Mouse (Mus musculus) liver, embryonic 13.5 days (tissue): ENCODE results near the gene Bckdk. TPM values are rescaled to one million over a fixed set of nuclear protein-coding genes. Genes with fewer than 3 reads are reported as not detected.
A peak's percentile ranks its signal among the peaks of the same experiment; 100 is the strongest.

Experiments
- ATAC-seq: fragments of 200-750 bp; cut with Nextera tagmentation; 2 replicates; pipeline ENCODE4 v1.8.0; 2017; ENCODE audit warnings: low read depth, mild to moderate bottlenecking, moderate number of reproducible peaks, moderate library complexity
- DNase-seq: peaks from one replicate; pipeline ENCODE4 v3.0.0; 2022
- H3K27ac ChIP-seq: fragments of 300-500 bp; sonication (generic); 2 replicates; pipeline ENCODE4 v1.5.1; 2015; ENCODE audit warnings: moderate library complexity, mild to moderate bottlenecking, inconsistent platforms
- H3K27me3 ChIP-seq: fragments of 300-500 bp; sonication (generic); 2 replicates; pipeline ENCODE4 v1.6.1; 2015; ENCODE audit warnings: mild to moderate bottlenecking, inconsistent platforms
- H3K36me3 ChIP-seq: fragments of 300-500 bp; sonication (generic); 2 replicates; pipeline ENCODE4 v1.6.1; 2015; ENCODE audit warnings: mild to moderate bottlenecking, inconsistent platforms
- H3K4me1 ChIP-seq: fragments of 300-500 bp; sonication (generic); replicated peaks from 2 replicates; pipeline ENCODE4 v1.6.1; 2015; ENCODE audit warnings: inconsistent platforms
- H3K4me2 ChIP-seq: fragments of 300-500 bp; sonication (generic); 2 replicates; pipeline ENCODE4 v1.6.1; 2015; ENCODE audit warnings: inconsistent platforms, mild to moderate bottlenecking, moderate library complexity
- H3K4me3 ChIP-seq: fragments of 300-500 bp; sonication (generic); replicated peaks from 2 replicates; pipeline ENCODE4 v1.5.1; 2015; ENCODE audit warnings: mild to moderate bottlenecking, inconsistent platforms
- H3K9ac ChIP-seq: fragments of 300-500 bp; sonication (generic); 2 replicates; pipeline ENCODE4 v1.6.1; 2015; ENCODE audit warnings: mild to moderate bottlenecking, inconsistent platforms
- H3K9me3 ChIP-seq: fragments of 300-500 bp; sonication (generic); replicated peaks from 2 replicates; pipeline ENCODE4 v1.6.1; 2016; ENCODE audit warnings: inconsistent platforms
- WGBS: fragments of 180-500 bp; shearing (Covaris S2); methylation state at CpG from one replicate; pipeline ENCODE4 v1.1.7; 2015; ENCODE audit not compliant: insufficient replicate concordance; 5-methylcytosine and 5-hydroxymethylcytosine counted together
- polyA plus RNA-seq: library from polyadenylated mRNA; unstranded; fragments of >200 nt; fragmentation: Nextera tagmentation; extraction: Ambion mirVana; gene quantifications from 2 replicates; pipeline ENCODE4 v1.2.1, GENCODE M21; 2015

Gene Bckdk
- polyA plus RNA-seq, 1 experiment from 2014 or later: 64.4 TPM

DNA sequence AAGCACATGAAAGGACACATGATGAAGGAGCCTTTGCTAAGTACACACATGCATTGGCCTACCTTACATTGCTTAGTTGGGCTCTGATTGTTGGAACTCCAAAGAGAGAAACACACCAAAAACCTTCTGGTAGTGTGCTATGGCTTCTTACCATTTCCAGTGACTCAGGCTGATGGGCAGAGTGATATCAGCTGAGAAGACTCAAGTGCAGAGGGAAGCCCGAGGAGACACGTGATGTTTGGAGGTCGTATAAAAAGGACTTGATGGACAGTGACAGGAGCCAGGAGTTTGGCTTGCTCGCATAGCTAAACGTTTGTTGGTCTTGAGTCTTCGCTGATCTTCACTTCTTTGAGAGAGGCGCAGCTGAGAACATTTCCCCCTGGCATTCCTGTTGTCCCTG lies 6.3 kb upstream of the Bckdk start:
- peaks cover 78% of the 10 kb centered on the region for H3K4me1 ChIP-seq
- no peak overlapping the region for H3K9ac ChIP-seq
- ATAC-seq: no peak
- no peak overlapping the region for H3K27ac ChIP-seq
- H3K4me2 ChIP-seq: no peak overlapping the region
- H3K9me3 ChIP-seq: no peaks in the 10 kb centered on the region
- peaks cover 12% of the 10 kb centered on the region for H3K36me3 ChIP-seq
- no peak for DNase-seq
- H3K27me3 ChIP-seq: no peaks in the 10 kb centered on the region
- WGBS: 73% methylated on average over 7 of the region's 7 CpGs
- H3K4me3 ChIP-seq: no peak overlapping the region

DNA sequence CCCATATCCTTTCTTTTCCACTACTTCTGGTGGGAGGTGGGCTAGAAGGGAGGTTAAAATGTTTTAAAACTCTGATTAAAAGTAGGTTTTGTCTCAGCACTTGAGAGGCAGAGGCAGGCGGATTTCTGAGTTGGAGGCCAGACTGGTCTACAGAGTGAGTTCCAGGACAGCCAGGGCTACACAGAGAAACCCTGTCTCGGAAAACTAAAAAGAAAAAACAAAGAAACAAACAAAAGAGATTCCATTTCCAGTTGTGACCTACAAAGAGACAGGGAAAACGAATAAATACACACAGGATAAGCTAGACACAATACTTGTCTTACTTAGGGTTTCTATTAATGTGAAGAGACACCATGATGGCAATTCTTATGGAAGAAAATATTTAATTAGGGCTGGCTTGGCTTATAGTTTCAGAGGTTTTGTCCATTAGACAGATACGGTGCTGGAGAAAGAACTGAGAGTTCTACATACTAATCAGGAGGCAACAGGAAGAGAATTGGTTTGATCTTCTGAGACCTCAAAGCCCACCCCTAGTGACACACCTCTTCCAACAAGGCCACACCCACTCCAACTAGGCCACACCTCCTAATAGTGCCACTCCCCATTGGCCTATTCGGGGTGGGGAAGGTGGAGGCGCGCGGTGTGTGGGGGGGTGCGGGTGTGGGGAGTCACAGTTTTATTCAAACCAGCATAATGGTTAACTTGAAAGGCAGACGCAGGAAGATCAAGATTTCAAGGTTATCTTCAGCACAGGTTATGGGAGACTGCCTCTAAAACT lies 5.5 kb upstream of the Bckdk start:
- DNase-seq (peak; percentile 69), ATAC-seq (peak; percentile 25; the same call in 1 of the 2 replicates)
- Histone ChIP-seq H3K36me3 (peaks cover 5% of the 10 kb centered on the region), H3K9me3 (no peaks in the 10 kb centered on the region), H3K27me3 (no peaks in the 10 kb centered on the region), H3K4me2 (peak overlapping the region; percentile 38), H3K27ac (peak overlapping the region; percentile 40), H3K9ac (peak overlapping the region; percentile 31; the same call in 1 of the 2 replicates), H3K4me3 (no peak overlapping the region), H3K4me1 (peaks cover 84% of the 10 kb centered on the region)
- WGBS: 20% methylated on average over 10 of the region's 10 CpGs

DNA sequence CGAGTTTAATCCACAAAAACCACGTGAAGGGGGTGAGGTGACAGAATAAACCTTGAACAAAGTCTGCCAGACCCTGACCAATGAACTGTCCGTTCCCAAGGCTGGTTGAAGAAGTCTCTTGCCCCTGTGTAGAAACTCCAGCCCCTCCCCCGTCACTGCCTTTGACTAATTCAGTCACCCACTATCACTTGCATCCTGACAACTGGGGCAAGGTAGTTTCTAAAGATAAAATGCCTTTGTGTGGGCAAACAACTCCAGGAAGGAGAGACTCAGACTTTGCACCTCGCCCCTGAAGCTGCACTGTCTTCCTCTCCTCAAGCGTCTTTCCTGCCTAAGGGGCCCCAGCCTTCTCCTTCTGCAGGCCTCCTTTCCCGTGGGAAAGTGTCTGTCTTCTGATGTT lies 3.9 kb upstream of the Bckdk start:
- H3K4me1 ChIP-seq: peaks cover 80% of the 10 kb centered on the region
- no peaks in the 10 kb centered on the region for H3K27me3 ChIP-seq
- no peak for ATAC-seq
- WGBS: 11% methylated on average over 7 of the region's 7 CpGs
- H3K4me2 ChIP-seq: peak overlapping the region; percentile 17; the same call in 1 of the 2 replicates
- peaks cover 2% of the 10 kb centered on the region; the same call in 1 of the 2 replicates for H3K36me3 ChIP-seq
- peak overlapping the region; percentile 40 for H3K27ac ChIP-seq
- H3K4me3 ChIP-seq: no peak overlapping the region
- DNase-seq: peak; percentile 42
- H3K9ac ChIP-seq: peak overlapping the region; percentile 31; the same call in 1 of the 2 replicates
- no peaks in the 10 kb centered on the region for H3K9me3 ChIP-seq

GRCm38 (mm10) chr7:127901772-127902171 lies 2.1 kb upstream of the Bckdk start:
- ATAC-seq (no peak), DNase-seq (no peak)
- Histone ChIP-seq H3K36me3 (peaks cover 19% of the 10 kb centered on the region), H3K9ac (0 out of 2 replicates have a peak overlapping the region, but pooled peaks have one; percentile 3), H3K27me3 (no peaks in the 10 kb centered on the region), H3K4me1 (peaks cover 74% of the 10 kb centered on the region), H3K27ac (peak overlapping the region; percentile 1; the same call in 1 of the 2 replicates), H3K9me3 (no peaks in the 10 kb centered on the region), H3K4me3 (no peak overlapping the region), H3K4me2 (no peak overlapping the region)
- WGBS: 29% methylated on average over 2 of the region's 2 CpGs

DNA sequence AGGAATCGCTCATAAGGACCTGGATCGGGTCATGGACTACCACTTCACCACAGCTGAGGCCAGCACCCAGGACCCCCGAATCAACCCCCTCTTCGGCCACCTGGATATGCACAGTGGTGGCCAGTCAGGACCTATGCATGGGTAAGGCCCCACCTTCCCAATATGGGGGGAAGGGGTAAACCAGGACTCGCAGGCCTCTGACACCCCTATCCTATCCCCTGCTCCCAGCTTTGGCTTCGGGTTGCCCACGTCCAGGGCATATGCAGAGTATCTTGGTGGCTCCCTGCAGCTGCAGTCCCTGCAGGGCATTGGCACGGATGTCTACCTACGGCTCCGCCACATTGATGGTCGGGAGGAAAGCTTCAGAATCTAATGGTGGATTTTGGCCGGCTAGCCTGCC lies 4.1 kb downstream of the Bckdk start:
- WGBS: 83% methylated on average over 12 of the region's 12 CpGs
- H3K36me3 ChIP-seq: peaks cover 54% of the 10 kb centered on the region

GRCm38 (mm10) chr7:127908656-127909055 lies 4.8 kb downstream of the Bckdk start:
- H3K9me3 ChIP-seq: no peaks in the 10 kb centered on the region
- no peaks in the 10 kb centered on the region for H3K27me3 ChIP-seq
- H3K27ac ChIP-seq: no peak overlapping the region
- peaks cover 34% of the 10 kb centered on the region for H3K4me1 ChIP-seq
- H3K4me2 ChIP-seq: no peak overlapping the region
- no peak for ATAC-seq
- DNase-seq: no peak
- H3K9ac ChIP-seq: no peak overlapping the region
- H3K4me3 ChIP-seq: no peak overlapping the region
- peaks cover 54% of the 10 kb centered on the region for H3K36me3 ChIP-seq
- WGBS: 81% methylated on average over 4 of the region's 4 CpGs

More for the DNA sequence above, 4.1 kb downstream of the Bckdk start:
- no peak for ATAC-seq
- no peaks in the 10 kb centered on the region for H3K27me3 ChIP-seq
- no peak overlapping the region for H3K4me3 ChIP-seq
- no peak overlapping the region for H3K27ac ChIP-seq
- DNase-seq: no peak
- H3K9me3 ChIP-seq: no peaks in the 10 kb centered on the region
- peaks cover 30% of the 10 kb centered on the region for H3K4me1 ChIP-seq
- no peak overlapping the region for H3K4me2 ChIP-seq
- H3K9ac ChIP-seq: no peak overlapping the region

GRCm38 (mm10) chr7:127912190-127912871 lies 8.4 kb downstream of the Bckdk start, which contains the start of gene Kat8:
Gene Kat8, plus strand, starts transcription at chr7:127912516.
- Histone ChIP-seq H3K9me3 (no peaks in the 10 kb centered on the region), H3K4me1 (peaks cover 17% of the 10 kb centered on the region), H3K27ac (peak within 1 kb of the TSS; percentile 82), H3K9ac (peak within 1 kb of the TSS; percentile 74), H3K27me3 (no peaks in the 10 kb centered on the region), H3K4me3 (peak within 1 kb of the TSS; percentile 75), H3K36me3 (peaks cover 48% of the 10 kb centered on the region), H3K4me2 (peak within 1 kb of the TSS; percentile 80)
- DNase-seq (peak; percentile 83), ATAC-seq (peak; percentile 96)
- 1% methylated on average over 40 of the region's 40 CpGs for WGBS

DNA sequence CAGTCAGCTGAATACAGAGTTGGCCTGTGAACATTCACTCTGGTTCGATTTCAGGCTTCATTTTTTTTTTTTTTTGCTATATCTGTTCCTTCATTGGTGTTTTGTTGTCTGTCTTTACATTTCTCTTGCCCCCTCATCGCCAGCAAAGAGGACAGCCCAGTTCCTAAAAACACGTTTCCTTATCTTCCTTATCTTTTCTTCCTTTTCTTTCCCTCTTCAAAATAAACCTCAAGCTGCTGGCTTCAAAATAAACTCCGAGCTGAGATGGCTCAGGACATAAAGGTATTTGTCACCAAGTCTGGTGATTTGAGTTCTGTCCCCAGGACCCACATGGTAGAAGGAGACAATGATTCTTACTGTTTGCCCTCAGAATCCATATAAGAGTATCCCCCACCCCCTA lies 9.1 kb downstream of the Bckdk start:
- Histone ChIP-seq H3K4me1 (peaks cover 17% of the 10 kb centered on the region), H3K9me3 (no peaks in the 10 kb centered on the region), H3K27me3 (no peaks in the 10 kb centered on the region), H3K9ac (peak overlapping the region; percentile 74), H3K36me3 (peaks cover 47% of the 10 kb centered on the region), H3K4me2 (peak overlapping the region; percentile 80), H3K27ac (peak overlapping the region; percentile 82), H3K4me3 (peak overlapping the region; percentile 75)
- DNase-seq (no peak), ATAC-seq (no peak)
- 1% methylated on average over 4 of the region's 4 CpGs for WGBS

GRCm38 (mm10) chr7:127915293-127915692 lies 11.4 kb downstream of the Bckdk start:
- H3K4me1 ChIP-seq: peaks cover 26% of the 10 kb centered on the region
- no peak for ATAC-seq
- 83% methylated on average over 12 of the region's 12 CpGs for WGBS

DNA sequence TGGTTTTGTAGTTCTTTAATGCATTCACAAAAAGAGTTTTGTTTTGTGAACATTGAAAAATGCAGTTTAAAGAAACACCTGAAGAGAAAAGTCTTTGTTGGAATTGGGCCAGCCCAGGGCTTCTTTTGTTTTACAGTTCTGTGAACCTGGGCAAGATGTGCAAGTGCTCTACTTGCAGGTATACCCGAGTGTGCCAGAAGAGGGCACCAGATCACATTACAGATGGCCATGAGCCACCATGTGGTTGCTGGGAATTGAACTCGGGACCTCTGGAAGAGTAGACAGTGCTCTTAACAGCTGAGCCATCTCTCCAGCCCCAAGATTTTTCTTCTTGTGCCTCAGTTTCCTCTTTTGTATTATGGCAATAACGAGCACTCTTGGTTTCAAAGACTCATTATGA lies 14.3 kb downstream of the Bckdk start:
- Histone ChIP-seq H3K27me3 (no peaks in the 10 kb centered on the region), H3K4me1 (peaks cover 33% of the 10 kb centered on the region)
- no peak for ATAC-seq

More at GRCm38 (mm10) chr7:127915293-127915692, 11.4 kb downstream of the Bckdk start:
- H3K9ac ChIP-seq: no peak overlapping the region
- H3K4me3 ChIP-seq: no peak overlapping the region
- DNase-seq: no peak
- H3K9me3 ChIP-seq: no peaks in the 10 kb centered on the region
- peaks cover 27% of the 10 kb centered on the region for H3K36me3 ChIP-seq
- H3K4me2 ChIP-seq: no peak overlapping the region
- no peaks in the 10 kb centered on the region for H3K27me3 ChIP-seq
- H3K27ac ChIP-seq: no peak overlapping the region

DNA sequence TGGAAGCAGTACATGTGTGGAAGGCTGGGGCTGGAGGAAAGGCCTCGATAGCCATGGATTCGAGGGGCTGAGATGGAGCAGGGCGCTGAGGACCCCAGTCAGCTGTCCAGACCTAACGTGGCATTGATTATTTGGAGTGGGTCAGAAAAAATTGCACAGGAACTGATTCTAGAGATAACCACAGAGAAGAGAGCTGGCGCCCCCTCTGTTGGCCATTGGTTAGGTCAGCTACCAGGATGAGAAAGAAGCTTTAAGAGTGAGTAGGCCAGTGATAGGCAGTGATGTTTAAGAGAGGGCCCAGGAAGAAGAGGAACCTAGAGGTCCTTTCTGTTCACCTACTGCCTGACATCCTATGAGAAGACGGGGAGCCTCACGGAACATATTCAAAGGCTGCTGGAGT lies 15.4 kb downstream of the Bckdk start:
- H3K4me2 ChIP-seq: no peak overlapping the region
- H3K4me3 ChIP-seq: no peak overlapping the region
- H3K4me1 ChIP-seq: peaks cover 40% of the 10 kb centered on the region
- WGBS: 69% methylated on average over 7 of the region's 7 CpGs
- no peak overlapping the region for H3K27ac ChIP-seq
- no peak for ATAC-seq
- no peaks in the 10 kb centered on the region for H3K27me3 ChIP-seq
- no peaks in the 10 kb centered on the region for H3K9me3 ChIP-seq
- H3K9ac ChIP-seq: no peak overlapping the region
- peaks cover 38% of the 10 kb centered on the region for H3K36me3 ChIP-seq
- no peak for DNase-seq

More for the DNA sequence above, 14.3 kb downstream of the Bckdk start:
- Histone ChIP-seq H3K9me3 (no peaks in the 10 kb centered on the region), H3K4me2 (no peak overlapping the region), H3K27ac (no peak overlapping the region), H3K36me3 (peaks cover 33% of the 10 kb centered on the region), H3K4me3 (no peak overlapping the region), H3K9ac (no peak overlapping the region)
- peak; percentile 47 for DNase-seq
- 40% methylated on average over 3 of the region's 3 CpGs for WGBS
